Mouse (Mus musculus): ENCODE measurements at regions not wholly inside any gene's neighbourhood (a gene's known extent, or its start where the extent isn't known, plus 50 kb on each side); places are given as distances from the start of the nearest gene placed in this dataset.

GRCm38 (mm10) chr8:86395121-86395520 is 185.4 kb downstream of the Abcc12 start:
- no peak for TF ChIP-seq GATA1 (IDR thresholded peaks at IDR 0.05; ENCODE audit: borderline replicate concordance, low read length)
- TF ChIP-seq FLI1 (IDR thresholded peaks at IDR 0.05; ENCODE audit: low read length): no peak
